Mouse (Mus musculus): ENCODE results near the gene Tgoln1. TPM values are rescaled to one million over a fixed set of nuclear protein-coding genes. Genes with fewer than 3 reads are reported as not detected.

The Tgoln1 gene
- polyA plus RNA-seq, 1 experiment from 2014 or later: 120 TPM

DNA sequence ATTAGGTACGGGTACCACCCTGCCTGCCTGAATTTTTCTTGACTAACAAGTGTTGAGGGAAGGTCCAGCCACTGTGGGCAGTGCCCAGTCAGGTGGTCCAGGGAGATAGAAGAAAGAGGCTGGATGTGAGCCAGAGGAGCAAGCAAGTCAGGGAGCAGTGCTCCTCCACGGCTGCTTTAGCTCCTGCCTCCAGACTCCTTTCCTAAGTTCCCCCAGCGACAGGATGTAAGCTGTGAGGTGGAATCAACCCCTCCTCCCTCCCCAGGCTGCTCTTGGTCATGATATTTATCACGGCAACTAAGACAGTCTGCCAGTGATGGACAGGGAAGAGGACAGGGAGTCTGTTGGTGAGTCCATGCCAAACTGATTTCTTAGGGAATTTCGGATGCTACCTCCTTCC, 22.9 kb downstream of the Tgoln1 start:
- H3K4me1 ChIP-seq (ENCODE audit: insufficient read depth, low read depth, low read length): peaks cover 18% of the 10 kb centered on the region
- H3K9me3 ChIP-seq (ENCODE audit: low read length): no peaks in the 10 kb centered on the region
- TF ChIP-seq EP300 (IDR thresholded peaks at IDR 0.05) (no peak), CTCF (IDR thresholded peaks at IDR 0.05) (no peak)
- no peak for DNase-seq (ENCODE audit: low spot score)
- no peak for ATAC-seq
- 47% methylated on average over 5 of the region's 5 CpGs for WGBS
- no peaks in the 10 kb centered on the region for H3K27me3 ChIP-seq (replicated peaks; ENCODE audit: insufficient read depth, low read length)
- no peaks in the 10 kb centered on the region; the same call in 1 of the 2 replicates for H3K36me3 ChIP-seq (ENCODE audit: insufficient read depth, low read length)
- no peak overlapping the region for H3K27ac ChIP-seq (ENCODE audit: low read length)
- no peak overlapping the region for H3K9ac ChIP-seq (replicated peaks; ENCODE audit: low read depth)
- H3K4me3 ChIP-seq (ENCODE audit: low read depth, low read length): no peak overlapping the region
- H3K4me2 ChIP-seq (replicated peaks; ENCODE audit: low read depth, low read length): no peak overlapping the region

- Histone ChIP-seq H3K4me1 (ENCODE audit: insufficient read depth, low read depth, low read length) (peaks cover 15% of the 10 kb centered on the region; the same call in 1 of the 2 replicates), H3K4me2 (replicated peaks; ENCODE audit: low read depth, low read length) (no peak overlapping the region), H3K27me3 (replicated peaks; ENCODE audit: insufficient read depth, low read length) (no peaks in the 10 kb centered on the region), H3K4me3 (ENCODE audit: low read depth, low read length) (no peak overlapping the region), H3K27ac (ENCODE audit: low read length) (no peak overlapping the region), H3K9me3 (ENCODE audit: low read length) (no peaks in the 10 kb centered on the region), H3K9ac (replicated peaks; ENCODE audit: low read depth) (no peak overlapping the region), H3K36me3 (ENCODE audit: insufficient read depth, low read length) (no peaks in the 10 kb centered on the region; the same call in 1 of the 2 replicates)
- TF ChIP-seq EP300 (IDR thresholded peaks at IDR 0.05): no peak
- no peak for TF ChIP-seq CTCF (IDR thresholded peaks at IDR 0.05)
- ATAC-seq (no peak), DNase-seq (ENCODE audit: low spot score) (no peak)
- 66% methylated on average over 6 of the region's 6 CpGs for WGBS
Measured at GRCm38 (mm10) chr6:72593011-72593803, 23.6 kb downstream of the Tgoln1 start.

- H3K36me3 ChIP-seq (ENCODE audit: insufficient read depth, low read length): no peaks in the 10 kb centered on the region; the same call in 1 of the 2 replicates
- DNase-seq (ENCODE audit: low spot score) (no peak), ATAC-seq (no peak)
- no peak overlapping the region for H3K4me2 ChIP-seq (replicated peaks; ENCODE audit: low read depth, low read length)
- no peak overlapping the region for H3K27ac ChIP-seq (ENCODE audit: low read length)
- H3K27me3 ChIP-seq (replicated peaks; ENCODE audit: insufficient read depth, low read length): no peaks in the 10 kb centered on the region
- H3K9ac ChIP-seq (replicated peaks; ENCODE audit: low read depth): no peak overlapping the region
- no peaks in the 10 kb centered on the region for H3K9me3 ChIP-seq (ENCODE audit: low read length)
- TF ChIP-seq CTCF (IDR thresholded peaks at IDR 0.05): no peak
- TF ChIP-seq EP300 (IDR thresholded peaks at IDR 0.05): no peak
- no peak overlapping the region for H3K4me3 ChIP-seq (ENCODE audit: low read depth, low read length)
- no peaks in the 10 kb centered on the region for H3K4me1 ChIP-seq (ENCODE audit: insufficient read depth, low read depth, low read length)
Measured at GRCm38 (mm10) chr6:72590111-72590510, 26.7 kb downstream of the Tgoln1 start.

- no peak overlapping the region for H3K27ac ChIP-seq (ENCODE audit: low read length)
- no peaks in the 10 kb centered on the region for H3K4me1 ChIP-seq (ENCODE audit: insufficient read depth, low read depth, low read length)
- H3K4me3 ChIP-seq (ENCODE audit: low read depth, low read length): no peak overlapping the region
- TF ChIP-seq EP300 (IDR thresholded peaks at IDR 0.05): no peak
- no peak for TF ChIP-seq CTCF (IDR thresholded peaks at IDR 0.05)
- H3K9ac ChIP-seq (replicated peaks; ENCODE audit: low read depth): no peak overlapping the region
- no peaks in the 10 kb centered on the region; the same call in 1 of the 2 replicates for H3K36me3 ChIP-seq (ENCODE audit: insufficient read depth, low read length)
- H3K27me3 ChIP-seq (replicated peaks; ENCODE audit: insufficient read depth, low read length): no peaks in the 10 kb centered on the region
- DNase-seq (ENCODE audit: low spot score): no peak
- no peak overlapping the region for H3K4me2 ChIP-seq (replicated peaks; ENCODE audit: low read depth, low read length)
- no peaks in the 10 kb centered on the region for H3K9me3 ChIP-seq (ENCODE audit: low read length)
- ATAC-seq: no peak
Measured at GRCm38 (mm10) chr6:72588307-72588706, 28.5 kb downstream of the Tgoln1 start.

- DNase-seq (ENCODE audit: low spot score) (no peak), ATAC-seq (no peak)
- Histone ChIP-seq H3K27me3 (replicated peaks; ENCODE audit: insufficient read depth, low read length) (no peaks in the 10 kb centered on the region), H3K9ac (replicated peaks; ENCODE audit: low read depth) (no peak overlapping the region), H3K27ac (ENCODE audit: low read length) (no peak overlapping the region), H3K4me2 (replicated peaks; ENCODE audit: low read depth, low read length) (no peak overlapping the region), H3K4me3 (ENCODE audit: low read depth, low read length) (no peak overlapping the region), H3K9me3 (ENCODE audit: low read length) (no peaks in the 10 kb centered on the region), H3K4me1 (ENCODE audit: insufficient read depth, low read depth, low read length) (no peaks in the 10 kb centered on the region), H3K36me3 (ENCODE audit: insufficient read depth, low read length) (no peaks in the 10 kb centered on the region)
- 76% methylated on average over 3 of the region's 3 CpGs for WGBS
- no peak for TF ChIP-seq CTCF (IDR thresholded peaks at IDR 0.05)
- TF ChIP-seq EP300 (IDR thresholded peaks at IDR 0.05): no peak
Measured at GRCm38 (mm10) chr6:72586701-72587100, 30.1 kb downstream of the Tgoln1 start.

- WGBS: 71% methylated on average over 11 of the region's 11 CpGs
- H3K36me3 ChIP-seq (ENCODE audit: insufficient read depth, low read length): peaks cover 10% of the 10 kb centered on the region; the same call in 1 of the 2 replicates
- H3K27ac ChIP-seq (ENCODE audit: low read length): no peak overlapping the region
- TF ChIP-seq CTCF (IDR thresholded peaks at IDR 0.05) (no peak), EP300 (IDR thresholded peaks at IDR 0.05) (no peak)
- no peak for ATAC-seq
- H3K9me3 ChIP-seq (ENCODE audit: low read length): no peaks in the 10 kb centered on the region
- H3K4me2 ChIP-seq (replicated peaks; ENCODE audit: low read depth, low read length): no peak overlapping the region
- H3K27me3 ChIP-seq (replicated peaks; ENCODE audit: insufficient read depth, low read length): no peaks in the 10 kb centered on the region
- no peak overlapping the region for H3K9ac ChIP-seq (replicated peaks; ENCODE audit: low read depth)
- DNase-seq (ENCODE audit: low spot score): no peak
- H3K4me1 ChIP-seq (ENCODE audit: insufficient read depth, low read depth, low read length): no peaks in the 10 kb centered on the region
- no peak overlapping the region for H3K4me3 ChIP-seq (ENCODE audit: low read depth, low read length)
Measured at GRCm38 (mm10) chr6:72584154-72584553, 32.6 kb downstream of the Tgoln1 start.
